Mouse (Mus musculus): ENCODE data around the gene Vps37c.

DNA sequence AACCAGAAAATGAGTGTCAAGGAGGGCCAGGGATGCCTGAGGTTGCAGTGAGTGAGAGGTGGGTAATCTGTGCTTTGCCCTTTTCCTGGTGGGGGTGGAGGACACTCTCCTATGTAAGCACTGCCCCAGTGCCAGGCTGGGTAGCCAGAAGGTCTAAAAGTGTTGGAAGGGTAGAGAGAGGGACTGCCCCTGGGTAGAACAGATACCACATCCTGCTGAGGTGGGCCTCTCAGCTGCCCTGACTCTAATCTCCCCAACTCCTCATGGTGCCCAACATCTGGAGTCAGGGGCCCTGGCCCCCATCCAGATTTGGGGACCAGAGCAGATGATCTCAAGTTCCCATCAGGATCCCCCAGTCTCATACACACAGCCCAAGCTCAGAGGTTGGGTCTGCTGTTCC lies 68.6 kb downstream of the Vps37c start:
- TF ChIP-seq POLR2A (IDR thresholded peaks at IDR 0.05; ENCODE audit: insufficient read depth, low read depth, low read length) = no peak
- no peak for TF ChIP-seq CTCF (IDR thresholded peaks at IDR 0.05)
- no peak for TF ChIP-seq EP300 (IDR thresholded peaks at IDR 0.05; ENCODE audit: insufficient read depth, low read depth, low read length)
